Mouse (Mus musculus) neural tube, embryonic 11.5 days (tissue): ENCODE results near the gene Hic1. TPM values are rescaled to one million over a fixed set of nuclear protein-coding genes. Genes with fewer than 3 reads are reported as not detected.
"Not testable (repeated sequence)": the region's sequence is repeated elsewhere in the genome, so short reads cannot be mapped to it uniquely, and the experiment has no call there.

ENCODE experiments used
- ATAC-seq: fragments of 200-750 bp; cut with Nextera tagmentation; 2 replicates; pipeline ENCODE4 v1.8.0; 2017; ENCODE audit warnings: moderate number of reproducible peaks, mild to moderate bottlenecking, moderate TSS enrichment, moderate library complexity; ENCODE audit not compliant: insufficient read depth, low FRiP score, low TSS enrichment
- DNase-seq: peaks from one replicate; pipeline ENCODE4 v3.0.0-alpha.2; 2015; ENCODE audit warnings: low spot score
- H3K27ac ChIP-seq: fragments of 300-500 bp; sonication (generic); 2 replicates; pipeline ENCODE4 v1.5.1; 2014; ENCODE audit warnings: low read depth, mild to moderate bottlenecking, low read length
- H3K27me3 ChIP-seq: fragments of 300-500 bp; sonication (generic); 2 replicates; pipeline ENCODE4 v1.6.1; 2014; ENCODE audit warnings: mild to moderate bottlenecking, low read length, mixed read lengths; ENCODE audit not compliant: control insufficient read depth, insufficient read depth
- H3K36me3 ChIP-seq: fragments of 300-500 bp; sonication (generic); 2 replicates; pipeline ENCODE4 v1.6.1; 2014; ENCODE audit warnings: mild to moderate bottlenecking, low read length, moderate library complexity, mixed read lengths; ENCODE audit not compliant: control insufficient read depth, insufficient read depth
- H3K4me1 ChIP-seq: fragments of 300-500 bp; sonication (generic); 2 replicates; pipeline ENCODE4 v1.6.1; 2014; ENCODE audit warnings: low read length, mixed read lengths; ENCODE audit not compliant: control insufficient read depth, insufficient read depth
- H3K4me2 ChIP-seq: fragments of 300-500 bp; sonication (generic); 2 replicates; pipeline ENCODE4 v1.6.1; 2014; ENCODE audit warnings: low read depth, mild to moderate bottlenecking, moderate library complexity
- H3K4me3 ChIP-seq: fragments of 300-500 bp; sonication (generic); 2 replicates; pipeline ENCODE4 v1.5.1; 2014; ENCODE audit warnings: low read depth, low read length
- H3K9ac ChIP-seq: fragments of 300-500 bp; sonication (generic); 2 replicates; pipeline ENCODE4 v1.6.1; 2014; ENCODE audit warnings: mild to moderate bottlenecking, low read length
- H3K9me3 ChIP-seq: fragments of 300-500 bp; sonication (generic); 2 replicates; pipeline ENCODE4 v1.6.1; 2016; ENCODE audit warnings: low read length; ENCODE audit not compliant: control insufficient read depth
- WGBS: fragments of 180-500 bp; shearing (Covaris S2); extraction: QIAGEN DNeasy Blood & Tissue Kit; methylation state at CpG from one replicate; pipeline ENCODE4 v1.1.7; 2014; 5-methylcytosine and 5-hydroxymethylcytosine counted together
- polyA plus RNA-seq: library from polyadenylated mRNA; unstranded; fragments of >200 nt; fragmentation: Nextera tagmentation; extraction: Ambion mirVana; gene quantifications from 2 replicates; pipeline ENCODE4 v1.2.1, GENCODE M21; 2014

Gene Hic1
- polyA plus RNA-seq, 1 experiment from 2014 or later = 4.1 TPM

GRCm38 (mm10) chr11:75189713-75190370 is 20.5 kb upstream of the Hic1 start:
- 0 out of 2 replicates have a peak, but pooled peaks have one; percentile 49 for ATAC-seq
- H3K4me2 ChIP-seq = peak overlapping the region; percentile 79
- H3K27ac ChIP-seq = no peak overlapping the region
- peaks cover 33% of the 10 kb centered on the region for H3K27me3 ChIP-seq
- no peaks in the 10 kb centered on the region for H3K36me3 ChIP-seq
- H3K9me3 ChIP-seq = no peaks in the 10 kb centered on the region
- DNase-seq = no peak
- peak overlapping the region; percentile 58 for H3K9ac ChIP-seq
- H3K4me1 ChIP-seq = peaks cover 20% of the 10 kb centered on the region
- peak overlapping the region; percentile 74 for H3K4me3 ChIP-seq
- WGBS = under 1% methylated on average over 22 of the region's 22 CpGs

GRCm38 (mm10) chr11:75184986-75185385 is 15.7 kb upstream of the Hic1 start:
- WGBS = 58% methylated on average over 2 of the region's 2 CpGs
- Histone ChIP-seq H3K9me3 (no peaks in the 10 kb centered on the region), H3K4me3 (no peak overlapping the region), H3K27ac (no peak overlapping the region), H3K4me2 (no peak overlapping the region), H3K27me3 (no peaks in the 10 kb centered on the region), H3K9ac (no peak overlapping the region), H3K4me1 (peaks cover 4% of the 10 kb centered on the region; the same call in 1 of the 2 replicates), H3K36me3 (no peaks in the 10 kb centered on the region; the same call in none of the 2 replicates)
- ATAC-seq = no peak
- DNase-seq = no peak

GRCm38 (mm10) chr11:75184573-75184972 is 15.3 kb upstream of the Hic1 start:
- Histone ChIP-seq H3K4me2 (no peak overlapping the region), H3K4me1 (peaks cover 1% of the 10 kb centered on the region; the same call in 1 of the 2 replicates), H3K4me3 (no peak overlapping the region), H3K27me3 (no peaks in the 10 kb centered on the region), H3K27ac (no peak overlapping the region), H3K9ac (no peak overlapping the region), H3K36me3 (no peaks in the 10 kb centered on the region; the same call in none of the 2 replicates), H3K9me3 (no peaks in the 10 kb centered on the region)
- ATAC-seq = no peak
- 89% methylated on average over 5 of the region's 5 CpGs for WGBS
- DNase-seq = no peak

GRCm38 (mm10) chr11:75183917-75184570 is 14.7 kb upstream of the Hic1 start:
- H3K9ac ChIP-seq = no peak overlapping the region
- H3K27ac ChIP-seq = no peak overlapping the region
- H3K27me3 ChIP-seq = no peaks in the 10 kb centered on the region
- ATAC-seq = no peak
- WGBS = 80% methylated on average over 2 of the region's 2 CpGs
- no peak overlapping the region for H3K4me3 ChIP-seq
- no peak overlapping the region for H3K4me2 ChIP-seq
- H3K9me3 ChIP-seq = no peaks in the 10 kb centered on the region
- no peaks in the 10 kb centered on the region for H3K4me1 ChIP-seq
- no peak for DNase-seq
- H3K36me3 ChIP-seq = no peaks in the 10 kb centered on the region; the same call in none of the 2 replicates

GRCm38 (mm10) chr11:75178672-75179208 is 9.4 kb upstream of the Hic1 start, which contains the start of gene Ovca2:
Gene Ovca2 (minus strand): TSS chr11:75178835.
- no peaks in the 10 kb centered on the region; the same call in none of the 2 replicates for H3K36me3 ChIP-seq
- peaks cover 10% of the 10 kb centered on the region for H3K4me1 ChIP-seq
- H3K4me2 ChIP-seq = peak within 1 kb of the TSS; percentile 97
- H3K9ac ChIP-seq = peak within 1 kb of the TSS; percentile 79
- H3K9me3 ChIP-seq = no peaks in the 10 kb centered on the region
- under 1% methylated on average over 29 of the region's 33 CpGs for WGBS
- H3K27me3 ChIP-seq = no peaks in the 10 kb centered on the region
- DNase-seq (peak; percentile 91), ATAC-seq (peak; percentile 93)
- H3K4me3 ChIP-seq = peak within 1 kb of the TSS; percentile 85
- H3K27ac ChIP-seq = peak within 1 kb of the TSS; percentile 79

GRCm38 (mm10) chr11:75178011-75178410 is 8.7 kb upstream of the Hic1 start:
- peak overlapping the region; percentile 85 for H3K4me3 ChIP-seq
- 53% methylated on average over 12 of the region's 12 CpGs for WGBS
- no peaks in the 10 kb centered on the region for H3K9me3 ChIP-seq
- DNase-seq = no peak
- no peak for ATAC-seq
- peaks cover 12% of the 10 kb centered on the region for H3K4me1 ChIP-seq
- no peak overlapping the region for H3K27ac ChIP-seq
- H3K9ac ChIP-seq = peak overlapping the region; percentile 79
- no peaks in the 10 kb centered on the region; the same call in none of the 2 replicates for H3K36me3 ChIP-seq
- peaks cover 2% of the 10 kb centered on the region for H3K27me3 ChIP-seq
- H3K4me2 ChIP-seq = peak overlapping the region; percentile 97

GRCm38 (mm10) chr11:75174574-75174973 is 5.3 kb upstream of the Hic1 start:
- not testable (repeated sequence) for H3K36me3 ChIP-seq, H3K9ac ChIP-seq, H3K4me2 ChIP-seq, H3K27ac ChIP-seq, H3K4me3 ChIP-seq, ATAC-seq, H3K9me3 ChIP-seq, DNase-seq
- peaks cover 27% of the 10 kb centered on the region for H3K4me1 ChIP-seq
- peaks cover 37% of the 10 kb centered on the region for H3K27me3 ChIP-seq
- 75% methylated on average over 6 of the region's 6 CpGs for WGBS

- H3K27me3 ChIP-seq = peaks cover 44% of the 10 kb centered on the region
- peak overlapping the region; percentile 56 for H3K9ac ChIP-seq
- H3K4me2 ChIP-seq = peak overlapping the region; percentile 64
- WGBS = 3% methylated on average over 15 of the region's 15 CpGs
- no peak for DNase-seq
- no peak overlapping the region for H3K27ac ChIP-seq
- peaks cover 27% of the 10 kb centered on the region for H3K4me1 ChIP-seq
- ATAC-seq = no peak
- peak overlapping the region; percentile 63 for H3K4me3 ChIP-seq
- H3K9me3 ChIP-seq = no peaks in the 10 kb centered on the region
- no peaks in the 10 kb centered on the region for H3K36me3 ChIP-seq
Observed at GRCm38 (mm10) chr11:75173799-75174165, 4.5 kb upstream of the Hic1 start.
